Mouse (Mus musculus) myocyte (in vitro differentiated cells): ENCODE data around the gene Atrip. TPM values are rescaled to one million over a fixed set of nuclear protein-coding genes. Genes with fewer than 3 reads are reported as not detected.

Source experiments
- H3K27me3 ChIP-seq: one replicate; pipeline ENCODE4 v1.6.1; 2011; ENCODE audit not compliant: control insufficient read depth, insufficient read depth, insufficient read length
- H3K36me3 ChIP-seq: one replicate; pipeline ENCODE4 v1.6.1; 2011; ENCODE audit not compliant: control insufficient read depth, insufficient read depth
- H3K4me2 ChIP-seq: one replicate; pipeline ENCODE4 v1.6.1; 2011; ENCODE audit warnings: low read depth, control low read depth
- H3K4me3 ChIP-seq: one replicate; pipeline ENCODE4 v1.5.1; 2011; ENCODE audit warnings: mild to moderate bottlenecking, control low read depth, moderate library complexity
- H3K79me2 ChIP-seq: one replicate; pipeline ENCODE4 v1.6.1; 2011; ENCODE audit not compliant: control insufficient read depth, insufficient read depth
- H3ac ChIP-seq: one replicate; pipeline ENCODE4 v1.6.1; 2011; ENCODE audit not compliant: control insufficient read depth, insufficient read length
- CEBPB ChIP-seq: IDR thresholded peaks from 2 replicates; pipeline ENCODE4 v1.6.1; 2011; ENCODE audit warnings: mild to moderate bottlenecking, moderate library complexity; ENCODE audit not compliant: poor library complexity, insufficient read depth, severe bottlenecking
- E2F4 ChIP-seq: IDR thresholded peaks from one replicate; pipeline ENCODE4 v1.6.1; 2011; ENCODE audit warnings: mild to moderate bottlenecking, control low read depth, moderate library complexity; ENCODE audit not compliant: insufficient read depth
- MAX ChIP-seq: IDR thresholded peaks from one replicate; pipeline ENCODE4 v1.6.1; 2011; ENCODE audit warnings: low read depth, mild to moderate bottlenecking, control low read depth
- MYOD1 ChIP-seq, 3 experiments: IDR thresholded peaks; one replicate each; pipeline ENCODE4 v1.6.1; 2011; ENCODE audit warnings: control low read depth in 2 of 3, low read depth in 2 of 3, mild to moderate bottlenecking in 2 of 3, moderate library complexity in 1 of 3; ENCODE audit not compliant: insufficient read length in 2 of 3, control insufficient read depth in 1 of 3
- MYOG ChIP-seq, 3 experiments: IDR thresholded peaks; one replicate each; pipeline ENCODE4 v1.6.1; 2011; ENCODE audit warnings: control low read depth in 2 of 3, low read depth in 2 of 3, mild to moderate bottlenecking in 2 of 3; ENCODE audit not compliant: insufficient read length in 2 of 3, control insufficient read depth in 1 of 3, insufficient read depth in 1 of 3
- POLR2A ChIP-seq: IDR thresholded peaks from one replicate; pipeline ENCODE4 v1.6.1; 2011; ENCODE audit warnings: low read depth, mild to moderate bottlenecking, control low read depth, moderate library complexity; ENCODE audit not compliant: insufficient read length
- POLR2AphosphoS2 ChIP-seq: IDR thresholded peaks from one replicate; pipeline ENCODE4 v1.6.1; 2011; ENCODE audit warnings: low read depth, control low read depth; ENCODE audit not compliant: insufficient read length
- REST ChIP-seq: IDR thresholded peaks from one replicate; pipeline ENCODE4 v1.6.1; 2011; ENCODE audit warnings: mild to moderate bottlenecking, control low read depth, moderate library complexity; ENCODE audit not compliant: insufficient read depth, insufficient read length
- SRF ChIP-seq: IDR thresholded peaks from one replicate; pipeline ENCODE4 v1.6.1; 2011; ENCODE audit warnings: low read depth; ENCODE audit not compliant: control insufficient read depth, insufficient read length
- TCF12 ChIP-seq: IDR thresholded peaks from one replicate; pipeline ENCODE4 v1.6.1; 2011; ENCODE audit warnings: mild to moderate bottlenecking, control low read depth; ENCODE audit not compliant: poor library complexity, insufficient read depth, severe bottlenecking
- TCF3 ChIP-seq: IDR thresholded peaks from one replicate; pipeline ENCODE4 v1.6.1; 2011; ENCODE audit warnings: low read depth, control low read depth; ENCODE audit not compliant: insufficient read length
- USF1 ChIP-seq: IDR thresholded peaks from one replicate; pipeline ENCODE4 v1.6.1; 2011; ENCODE audit warnings: low read depth, mild to moderate bottlenecking, control low read depth, moderate library complexity
- polyA plus RNA-seq: library from polyadenylated mRNA; unstranded; fragments of >200 nt; fragmentation: generic; extraction: Trizol; gene quantifications from one replicate; pipeline ENCODE4 v1.2.1, GENCODE M21; 2012; ENCODE audit warnings: missing spikeins

Gene Atrip
- polyA plus RNA-seq, 1 experiment = 9.6 TPM

DNA sequence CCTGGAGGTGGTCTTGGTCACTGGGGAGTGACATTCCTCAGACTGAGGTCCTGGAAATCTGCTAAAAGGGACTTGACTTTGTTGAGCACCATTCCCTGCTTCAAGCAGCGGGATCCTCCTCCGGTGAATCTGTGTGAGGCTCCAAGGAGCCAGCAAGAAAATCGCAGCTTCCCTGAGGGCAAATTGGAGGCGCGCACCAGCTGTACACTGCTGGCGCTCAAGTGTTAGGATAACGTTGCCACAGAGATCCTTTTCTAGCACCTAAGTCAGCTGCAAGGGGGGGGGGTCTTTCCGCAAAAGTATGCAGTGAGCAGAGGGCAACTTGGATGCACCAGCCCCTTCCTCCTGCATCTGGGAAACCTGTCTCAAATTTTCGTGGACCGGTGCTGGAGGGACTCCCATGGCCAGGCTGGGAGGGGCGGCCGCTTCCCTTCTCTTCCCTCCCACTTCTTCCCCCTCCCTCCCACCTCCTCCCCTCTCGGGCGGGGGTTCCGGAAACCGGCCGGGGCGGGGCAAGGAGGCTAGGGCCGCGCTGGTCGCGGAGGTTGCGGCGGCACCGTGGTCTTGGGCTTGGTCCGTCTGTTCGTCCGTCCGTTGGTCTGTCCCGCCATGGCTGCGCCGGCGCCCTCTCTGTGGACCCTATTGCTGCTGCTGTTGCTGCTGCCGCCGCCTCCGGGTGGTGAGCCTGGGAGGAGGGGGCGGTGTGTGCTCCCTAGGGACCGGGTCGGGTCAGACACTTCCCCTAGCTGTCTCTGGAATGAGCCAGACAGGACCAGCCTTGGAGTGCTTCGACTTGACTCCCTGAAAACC lies 35.6 kb downstream of the Atrip start, which contains the start of gene Shisa5:
Gene Shisa5, plus strand, starts transcription at position 480 of the 810 bp plus-strand sequence.
- Histone ChIP-seq H3K27me3 (no peaks in the 10 kb centered on the region), H3K36me3 (no peaks in the 10 kb centered on the region)
- TF ChIP-seq E2F4 (no peak), POLR2AphosphoS2 (peak; percentile 99), CEBPB (no peak), POLR2A (peak; percentile 99), MYOD1 (IDR thresholded peaks at IDR 0.05; ENCODE audit: control insufficient read depth in 1 of 3, insufficient read length in 2 of 3, low read depth in 2 of 3) (peak in 1 of 3 experiments; percentile 43)

GRCm38 (mm10) chr9:109032435-109032834 lies 41.5 kb downstream of the Atrip start:
- Histone ChIP-seq H3K79me2 (no peaks in the 10 kb centered on the region), H3ac (no peak overlapping the region), H3K27me3 (no peaks in the 10 kb centered on the region), H3K4me3 (no peak overlapping the region), H3K4me2 (no peak overlapping the region), H3K36me3 (no peaks in the 10 kb centered on the region)
- TF ChIP-seq USF1 = no peak
- no peak for TF ChIP-seq SRF
- no peak for TF ChIP-seq CEBPB

More for the DNA sequence above, 35.6 kb downstream of the Atrip start, which contains the start of gene Shisa5:
- Histone ChIP-seq H3K4me3 (peak within 1 kb of the TSS; percentile 79), H3K4me2 (peak within 1 kb of the TSS; percentile 97), H3K79me2 (peaks cover 16% of the 10 kb centered on the region), H3ac (peak within 1 kb of the TSS; percentile 76)

DNA sequence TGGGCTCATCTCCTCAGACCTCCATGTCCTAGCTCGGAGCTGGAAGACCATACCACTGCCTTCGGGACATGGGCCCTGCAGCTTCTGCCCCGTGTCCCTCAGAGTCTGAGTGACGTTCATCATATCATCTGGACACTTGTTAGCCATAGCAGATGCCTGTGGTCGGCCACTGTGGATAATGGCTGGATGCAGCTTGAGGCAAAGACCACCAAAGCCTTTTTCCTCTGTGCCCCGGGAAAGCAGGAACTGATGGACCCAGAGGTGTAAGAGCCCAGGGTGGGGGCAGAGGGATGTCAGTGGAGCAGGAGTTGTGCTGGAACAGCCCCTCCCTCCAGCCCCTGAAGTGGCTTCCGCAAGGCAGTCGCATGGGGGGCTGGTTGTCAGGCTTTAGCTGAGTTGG lies 42.2 kb downstream of the Atrip start:
- no peak for TF ChIP-seq SRF
- no peak for TF ChIP-seq TCF12
- no peak for TF ChIP-seq MYOG (IDR thresholded peaks at IDR 0.05; ENCODE audit: control insufficient read depth in 1 of 3, insufficient read depth in 1 of 3, insufficient read length in 2 of 3, low read depth in 2 of 3)
- no peak for TF ChIP-seq USF1
- TF ChIP-seq POLR2AphosphoS2 = no peak
- no peak for TF ChIP-seq CEBPB
- no peak for TF ChIP-seq E2F4
- no peak for TF ChIP-seq REST
- no peak for TF ChIP-seq MYOD1 (IDR thresholded peaks at IDR 0.05; ENCODE audit: control insufficient read depth in 1 of 3, insufficient read length in 2 of 3, low read depth in 2 of 3)
- no peak for TF ChIP-seq POLR2A
- no peak for TF ChIP-seq TCF3
- TF ChIP-seq MAX = no peak
- Histone ChIP-seq H3K27me3 (no peaks in the 10 kb centered on the region), H3K79me2 (no peaks in the 10 kb centered on the region), H3ac (no peak overlapping the region), H3K4me2 (no peak overlapping the region), H3K36me3 (no peaks in the 10 kb centered on the region), H3K4me3 (no peak overlapping the region)

- no peak overlapping the region for H3K4me2 ChIP-seq
- no peaks in the 10 kb centered on the region for H3K36me3 ChIP-seq
- H3K79me2 ChIP-seq = no peaks in the 10 kb centered on the region
- no peak for TF ChIP-seq MYOG (IDR thresholded peaks at IDR 0.05; ENCODE audit: control insufficient read depth in 1 of 3, insufficient read depth in 1 of 3, insufficient read length in 2 of 3, low read depth in 2 of 3)
- no peak for TF ChIP-seq SRF
- no peak for TF ChIP-seq CEBPB
- no peak overlapping the region for H3ac ChIP-seq
- H3K4me3 ChIP-seq = no peak overlapping the region
- no peaks in the 10 kb centered on the region for H3K27me3 ChIP-seq
These were observed 42.9 kb downstream of the Atrip start for GRCm38 (mm10) chr9:109031001-109031400.

DNA sequence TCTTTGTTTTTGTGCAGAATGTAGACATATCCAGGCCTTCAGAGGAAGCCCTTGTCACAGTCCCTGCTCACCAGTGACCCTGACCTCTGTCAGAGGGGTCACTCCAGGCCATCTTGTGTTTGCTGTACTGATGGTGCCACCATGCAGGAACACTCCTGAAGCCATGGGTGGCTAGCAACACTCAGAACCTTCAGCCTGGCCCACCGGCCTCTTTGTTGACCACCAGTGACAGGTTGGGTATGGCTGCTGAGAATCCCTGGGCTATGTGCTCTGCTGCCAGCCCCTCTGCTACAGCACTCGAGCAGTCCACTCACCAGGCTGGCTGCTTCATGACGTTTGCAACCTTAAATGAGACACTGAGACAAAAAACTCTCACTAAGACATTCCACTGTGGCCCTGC lies 43.6 kb downstream of the Atrip start:
- no peak overlapping the region for H3K4me2 ChIP-seq
- no peaks in the 10 kb centered on the region for H3K36me3 ChIP-seq
- no peak overlapping the region for H3ac ChIP-seq
- TF ChIP-seq REST (no peak), MYOD1 (IDR thresholded peaks at IDR 0.05; ENCODE audit: control insufficient read depth in 1 of 3, insufficient read length in 2 of 3, low read depth in 2 of 3) (no peak), MAX (no peak), E2F4 (no peak), CEBPB (no peak), POLR2A (no peak), POLR2AphosphoS2 (no peak), TCF12 (no peak), MYOG (IDR thresholded peaks at IDR 0.05; ENCODE audit: control insufficient read depth in 1 of 3, insufficient read depth in 1 of 3, insufficient read length in 2 of 3, low read depth in 2 of 3) (no peak), TCF3 (no peak), USF1 (no peak), SRF (no peak)
- no peaks in the 10 kb centered on the region for H3K79me2 ChIP-seq
- H3K27me3 ChIP-seq = no peaks in the 10 kb centered on the region
- no peak overlapping the region for H3K4me3 ChIP-seq
